Mouse (Mus musculus): Measurements from ENCODE around the gene Ankrd2.
"Not testable (repeated sequence)": the region's sequence is repeated elsewhere in the genome, so short reads cannot be mapped to it uniquely, and the experiment has no call there.

The Ankrd2 gene

GRCm38 (mm10) chr19:42056719-42057409 lies 21.1 kb downstream of the Ankrd2 start:
- no peak for DNase-seq

GRCm38 (mm10) chr19:42058426-42058825 lies 22.6 kb downstream of the Ankrd2 start:
- no peak for DNase-seq

DNA sequence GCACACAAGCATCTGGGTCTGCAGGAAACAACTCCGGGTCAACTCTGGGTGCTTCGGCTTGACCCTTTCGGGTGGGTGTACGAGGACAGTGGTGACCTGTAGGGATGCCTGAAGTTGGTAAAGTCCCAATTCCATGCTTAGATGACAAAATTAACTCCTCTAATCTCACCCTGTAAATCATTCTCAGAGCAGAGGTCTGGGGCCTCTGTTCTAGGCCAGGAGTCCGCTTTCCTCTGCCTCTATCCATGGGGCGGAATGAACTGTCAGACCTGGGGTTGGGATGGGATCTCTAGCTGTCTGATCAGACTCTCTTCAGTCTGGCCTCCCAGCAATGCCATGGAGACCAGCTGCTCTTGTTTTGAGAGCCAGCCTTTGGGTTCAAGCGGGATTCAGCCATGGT lies 25.6 kb downstream of the Ankrd2 start:
- no peak for DNase-seq

DNA sequence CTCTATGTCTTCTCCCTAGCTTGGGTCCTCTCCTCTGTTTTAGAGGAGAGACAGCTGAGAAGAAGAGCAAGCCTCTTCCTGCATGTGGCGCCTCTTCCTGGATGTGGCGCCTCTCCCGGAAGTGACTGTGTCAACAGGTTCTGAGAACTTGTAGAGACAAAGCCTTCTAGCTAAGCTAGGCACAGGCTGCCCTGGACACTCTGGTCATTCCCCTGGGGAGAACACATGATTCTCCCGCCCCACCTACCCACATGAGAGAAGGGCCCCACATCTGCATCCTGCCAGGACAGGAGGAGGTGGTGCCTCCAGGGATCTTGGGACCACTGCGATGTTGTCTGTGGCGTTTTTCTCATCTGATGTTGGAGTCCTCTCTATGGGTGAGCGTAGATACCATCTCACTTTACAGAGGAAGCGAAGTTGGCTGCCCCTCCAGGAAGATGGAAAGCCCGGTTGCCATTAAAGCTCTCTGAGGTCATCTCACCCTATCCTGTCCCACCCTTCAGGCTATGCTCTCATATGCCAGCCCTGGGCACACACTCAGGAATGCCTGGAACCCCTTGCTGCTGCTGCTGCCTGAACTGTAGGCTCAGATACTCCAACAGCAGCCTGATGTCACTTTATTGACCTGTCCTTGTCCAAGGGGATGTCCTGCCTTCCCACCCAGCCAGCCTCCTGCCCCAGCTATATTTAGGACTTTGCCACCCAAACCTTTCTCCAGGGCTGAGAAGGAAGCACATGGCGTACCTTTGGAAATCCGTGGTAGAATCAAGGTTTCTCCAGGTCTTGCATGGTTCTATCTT lies 32.8 kb downstream of the Ankrd2 start:
- peak; percentile 46 for DNase-seq

- peak; percentile 40 for DNase-seq
These were observed 33.4 kb downstream of the Ankrd2 start for GRCm38 (mm10) chr19:42069241-42069525.

DNA sequence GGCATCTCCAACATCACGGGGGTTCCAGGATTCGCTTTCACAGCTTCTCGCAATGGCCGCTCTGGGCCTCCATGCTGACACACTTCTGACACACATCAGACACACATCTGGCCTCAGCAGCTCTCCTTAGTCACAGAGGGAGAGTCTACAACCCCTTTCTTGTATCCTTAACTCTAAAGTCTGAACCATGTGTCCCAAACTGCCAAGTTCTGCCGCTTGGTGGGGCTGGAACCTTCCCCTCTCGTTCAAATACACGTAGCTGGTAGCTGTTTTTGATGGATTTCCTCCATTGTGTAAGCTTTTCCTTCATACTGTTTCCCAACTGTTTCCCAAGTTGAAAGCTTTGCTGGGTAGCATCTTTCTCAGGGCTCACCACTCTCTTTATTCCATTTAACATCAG lies 35.4 kb downstream of the Ankrd2 start:
- DNase-seq = peak; percentile 32

- DNase-seq = no peak
These were observed 36.2 kb downstream of the Ankrd2 start for GRCm38 (mm10) chr19:42071886-42072608.

- no peak for DNase-seq
These were observed 37.0 kb downstream of the Ankrd2 start for GRCm38 (mm10) chr19:42072802-42073201.

DNA sequence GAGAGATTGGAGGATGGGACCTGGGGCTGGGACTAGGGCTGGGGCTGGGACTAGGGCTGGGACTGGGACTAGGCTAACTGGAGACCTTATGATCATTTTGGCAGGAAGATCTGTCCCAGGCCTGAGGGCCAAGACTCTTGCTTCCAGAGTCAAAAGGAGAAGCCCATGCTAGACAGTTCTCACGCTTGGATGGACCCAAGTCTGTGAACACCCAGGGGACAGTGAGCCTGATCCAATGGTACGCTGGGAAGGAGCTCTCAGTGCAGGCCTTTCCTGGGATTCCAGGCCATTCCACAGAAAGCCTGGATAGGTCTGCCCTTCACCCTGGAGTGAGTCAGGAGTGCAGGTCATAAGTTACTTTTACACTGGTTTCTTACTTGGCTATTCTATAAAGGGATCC lies 39.3 kb downstream of the Ankrd2 start:
- no peak for DNase-seq

DNA sequence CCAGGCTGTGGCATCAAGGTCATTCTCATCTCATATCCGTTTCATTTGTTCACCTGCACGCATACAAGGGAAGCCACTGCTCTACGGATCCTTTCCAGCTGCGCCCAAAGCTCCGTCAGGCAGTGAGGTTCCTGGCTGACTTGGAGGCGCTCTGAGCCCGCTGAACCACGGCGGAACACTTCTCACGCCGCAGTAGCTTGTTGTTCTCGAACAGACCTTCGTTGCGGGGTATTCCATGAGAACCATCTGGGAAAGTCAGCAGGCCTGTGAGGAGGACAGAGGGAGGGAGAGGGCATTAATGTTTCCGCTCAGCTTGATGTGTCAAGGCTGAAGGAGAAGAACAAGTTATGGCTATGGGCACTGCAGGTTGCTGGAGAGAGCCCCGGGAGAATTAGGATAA lies 40.2 kb downstream of the Ankrd2 start:
- no peak for DNase-seq

DNA sequence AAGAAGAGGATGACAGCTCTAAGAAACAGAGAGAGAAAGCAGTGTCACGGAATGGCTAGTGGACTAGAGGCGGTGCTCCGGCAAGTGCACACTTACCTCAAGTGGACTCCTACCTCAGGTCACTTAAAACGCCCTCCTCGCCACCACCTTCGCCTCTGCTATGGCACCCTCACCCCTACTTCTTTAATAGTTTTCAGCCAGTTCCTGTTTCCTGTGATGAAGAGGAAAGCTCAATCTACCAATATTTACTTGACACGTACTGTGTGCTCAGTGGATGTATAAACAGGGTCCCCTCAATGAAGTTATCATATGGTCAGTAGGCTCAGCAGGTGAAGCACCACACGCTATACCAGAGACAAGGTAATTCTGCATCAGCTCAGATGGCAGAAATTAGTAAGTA lies 42.8 kb downstream of the Ankrd2 start:
- no peak for DNase-seq

DNA sequence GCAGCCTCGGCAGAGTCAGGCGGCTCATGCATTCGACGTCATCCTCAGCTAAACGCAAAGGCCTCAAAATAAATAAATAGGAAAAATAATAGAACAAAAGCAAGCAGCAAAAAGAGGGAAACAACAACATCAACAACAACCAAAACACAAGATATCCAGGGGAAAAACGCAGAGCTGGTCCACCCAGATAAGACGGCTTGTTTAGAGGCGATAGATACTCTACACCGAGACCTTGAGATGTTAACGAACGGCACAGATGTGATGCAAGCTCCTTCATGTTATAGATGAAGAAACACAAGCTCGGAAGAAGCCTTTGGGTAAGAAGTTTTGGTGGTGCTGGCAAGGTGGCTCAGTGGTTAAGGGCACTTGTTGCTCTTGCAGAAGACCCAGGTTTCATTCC lies 43.2 kb downstream of the Ankrd2 start:
- DNase-seq = no peak

DNA sequence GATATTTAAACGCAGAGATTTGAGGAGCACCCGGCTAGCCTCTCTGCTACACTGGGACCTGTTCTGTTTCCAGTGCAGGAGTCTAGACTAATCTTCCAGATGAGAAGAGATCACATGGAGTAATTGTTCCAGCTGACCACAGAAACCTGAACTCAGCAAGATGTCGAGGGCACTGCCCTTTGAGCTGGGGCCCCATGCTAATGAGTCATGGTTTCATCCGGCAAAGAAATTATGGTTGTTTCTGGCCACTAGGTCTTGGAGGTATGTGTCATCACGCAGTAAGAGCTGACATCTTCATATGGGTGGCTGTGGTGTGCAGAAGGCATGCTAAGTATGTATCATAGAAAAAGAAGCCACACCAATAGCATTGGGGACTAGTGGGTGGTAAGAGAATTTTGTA lies 44.1 kb downstream of the Ankrd2 start:
- DNase-seq = no peak

DNA sequence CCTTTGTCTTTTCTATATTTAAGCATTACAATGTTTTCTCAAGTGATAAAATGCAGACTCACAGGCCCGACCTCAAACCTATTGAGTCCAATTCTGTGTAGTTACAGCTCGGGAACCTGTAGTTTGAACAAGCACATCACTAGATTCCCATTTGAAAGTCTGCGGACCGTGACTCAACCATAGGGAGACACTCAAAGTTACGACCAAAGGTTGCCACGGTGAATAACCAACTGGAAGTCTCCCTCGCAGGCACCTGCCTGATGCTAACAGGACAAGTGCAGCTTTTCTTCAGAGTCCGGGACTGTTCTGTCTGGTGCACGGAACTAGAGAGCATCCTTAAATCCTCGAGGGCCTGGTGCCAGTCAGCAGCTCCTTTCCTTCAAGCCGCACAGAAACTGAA lies 44.7 kb downstream of the Ankrd2 start:
- DNase-seq = no peak

GRCm38 (mm10) chr19:42081613-42082012 lies 45.8 kb downstream of the Ankrd2 start:
- DNase-seq = not testable (repeated sequence)

GRCm38 (mm10) chr19:42085690-42086089 lies 49.9 kb downstream of the Ankrd2 start:
- no peak for DNase-seq

GRCm38 (mm10) chr19:42086166-42086565 lies 50.4 kb downstream of the Ankrd2 start, which contains the start of gene Morn4:
Gene Morn4 (minus strand): TSS chr19:42086357.
- peak; percentile 77 for DNase-seq

GRCm38 (mm10) chr19:42089103-42089747 lies 53.4 kb downstream of the Ankrd2 start:
- DNase-seq = peak; percentile 54

GRCm38 (mm10) chr19:42089748-42090595 lies 54.2 kb downstream of the Ankrd2 start, which contains the start of gene Pi4k2a:
Gene Pi4k2a (plus strand): TSS chr19:42090470.
- peak; percentile 99 for DNase-seq

GRCm38 (mm10) chr19:42090637-42091141 lies 54.9 kb downstream of the Ankrd2 start:
- no peak for DNase-seq
